Mouse (Mus musculus) MEL (cell line): ENCODE measurements around the gene Tlk1. TPM values are rescaled to one million over a fixed set of nuclear protein-coding genes. Genes with fewer than 3 reads are reported as not detected.

Experiments
- DNase-seq: peaks from one replicate; pipeline ENCODE4 v3.0.0; 2011; ENCODE audit warnings: low read depth, low spot score
- H3K27ac ChIP-seq: 2 replicates; pipeline ENCODE4 v1.5.1; 2012; ENCODE audit warnings: low read depth, mild to moderate bottlenecking, control low read depth, low read length, moderate library complexity; ENCODE audit not compliant: control insufficient read depth
- H3K27me3 ChIP-seq, 2 experiments: fragments of 150-350 bp in 1 of 2; sonication (generic) in 1 of 2; 2 replicates each; pipeline ENCODE4 v1.6.1; 2012; ENCODE audit warnings: low read length in 2 of 2, mild to moderate bottlenecking in 2 of 2, improper control_type of control experiment in 1 of 2, moderate library complexity in 1 of 2; ENCODE audit not compliant: insufficient read depth in 2 of 2, control insufficient read depth in 1 of 2
- H3K36me3 ChIP-seq, 2 experiments: 2 replicates each; pipeline ENCODE4 v1.6.1; 2012 to 2014; ENCODE audit warnings: low read length in 2 of 2, improper control_type of control experiment in 1 of 2, inconsistent platforms in 1 of 2, mild to moderate bottlenecking in 1 of 2; ENCODE audit not compliant: insufficient read depth in 2 of 2, control insufficient read depth in 1 of 2
- H3K4me1 ChIP-seq, 2 experiments: fragments of 150-350 bp in 1 of 2; sonication (generic) in 1 of 2; 2 replicates each; pipeline ENCODE4 v1.6.1; 2012; ENCODE audit warnings: low read length in 2 of 2, improper control_type of control experiment in 1 of 2, mild to moderate bottlenecking in 1 of 2; ENCODE audit not compliant: insufficient read depth in 2 of 2, control insufficient read depth in 1 of 2
- H3K4me3 ChIP-seq, 2 experiments: fragments of 150-350 bp in 1 of 2; sonication (generic) in 1 of 2; 2 replicates each; pipeline ENCODE4 v1.5.1; 2012; ENCODE audit warnings: low read depth in 2 of 2, low read length in 2 of 2, mild to moderate bottlenecking in 2 of 2, moderate library complexity in 2 of 2, control low read depth in 1 of 2, improper control_type of control experiment in 1 of 2; ENCODE audit not compliant: control insufficient read depth in 1 of 2, insufficient read depth in 1 of 2
- H3K79me2 ChIP-seq: 2 replicates; pipeline ENCODE4 v1.6.1; 2012; ENCODE audit warnings: mild to moderate bottlenecking, low read length, moderate library complexity; ENCODE audit not compliant: control insufficient read depth, poor library complexity, insufficient read depth
- H3K9ac ChIP-seq: 2 replicates; pipeline ENCODE4 v1.6.1; 2012; ENCODE audit warnings: low read depth, mild to moderate bottlenecking, control low read depth, low read length, moderate library complexity; ENCODE audit not compliant: control insufficient read depth, poor library complexity, severe bottlenecking
- H3K9me3 ChIP-seq: fragments of 150-350 bp; sonication (generic); replicated peaks from 2 replicates; pipeline ENCODE4 v1.6.1; 2012; ENCODE audit warnings: mild to moderate bottlenecking, low read length, improper control_type of control experiment, moderate library complexity; ENCODE audit not compliant: insufficient read depth
- BHLHE40 ChIP-seq: IDR thresholded peaks from 2 replicates; pipeline ENCODE4 v1.6.1; 2012; ENCODE audit warnings: low read depth, mild to moderate bottlenecking, inconsistent platforms, low read length, improper control_type of control experiment, borderline replicate concordance
- E2F4 ChIP-seq: IDR thresholded peaks from 2 replicates; pipeline ENCODE4 v1.6.1; 2011; ENCODE audit warnings: low read depth, low read length, improper control_type of control experiment, borderline replicate concordance
- ELF1 ChIP-seq: IDR thresholded peaks from 2 replicates; pipeline ENCODE4 v1.6.1; 2014; ENCODE audit warnings: low read depth, mild to moderate bottlenecking, inconsistent platforms, low read length, improper control_type of control experiment, moderate library complexity
- EP300 ChIP-seq, 2 experiments: IDR thresholded peaks; 2 replicates each; pipeline ENCODE4 v1.6.1; 2011; ENCODE audit warnings: improper control_type of control experiment in 2 of 2, low read length in 2 of 2, low read depth in 1 of 2, mild to moderate bottlenecking in 1 of 2
- GABPA ChIP-seq: IDR thresholded peaks from 2 replicates; pipeline ENCODE4 v1.6.1; 2012; ENCODE audit warnings: low read depth, mild to moderate bottlenecking, inconsistent platforms, low read length, improper control_type of control experiment, moderate library complexity
- GATA1 ChIP-seq: IDR thresholded peaks from 2 replicates; pipeline ENCODE4 v1.6.1; 2011; ENCODE audit warnings: low read depth, low read length, improper control_type of control experiment
- JUND ChIP-seq: IDR thresholded peaks from 2 replicates; pipeline ENCODE4 v1.6.1; 2011; ENCODE audit warnings: low read depth, mild to moderate bottlenecking, improper control_type of control experiment, low read length
- MAFK ChIP-seq: IDR thresholded peaks from 2 replicates; pipeline ENCODE4 v1.6.1; 2011; ENCODE audit warnings: low read depth, mild to moderate bottlenecking, low read length, improper control_type of control experiment, borderline replicate concordance
- MAX ChIP-seq: IDR thresholded peaks from 2 replicates; pipeline ENCODE4 v1.6.1; 2011; ENCODE audit warnings: low read length, improper control_type of control experiment
- MAZ ChIP-seq: IDR thresholded peaks from 2 replicates; pipeline ENCODE4 v1.6.1; 2012; ENCODE audit warnings: low read depth, mild to moderate bottlenecking, inconsistent platforms, low read length, improper control_type of control experiment
- MEF2A ChIP-seq: IDR thresholded peaks from 2 replicates; pipeline ENCODE4 v1.6.1; 2014; ENCODE audit warnings: low read depth, mild to moderate bottlenecking, inconsistent platforms, low read length, improper control_type of control experiment; ENCODE audit not compliant: poor library complexity, insufficient replicate concordance, severe bottlenecking; ENCODE audit errors: extremely low read depth
- MYC ChIP-seq: IDR thresholded peaks from 2 replicates; pipeline ENCODE4 v1.6.1; 2011; ENCODE audit warnings: low read depth, mild to moderate bottlenecking, low read length, improper control_type of control experiment, moderate library complexity
- NRF1 ChIP-seq: IDR thresholded peaks from 2 replicates; pipeline ENCODE4 v1.6.1; 2014; ENCODE audit warnings: low read depth, mild to moderate bottlenecking, inconsistent platforms, low read length, improper control_type of control experiment, moderate library complexity; ENCODE audit not compliant: poor library complexity, insufficient read depth, severe bottlenecking
- POLR2A ChIP-seq, 2 experiments: IDR thresholded peaks; 2 replicates each; pipeline ENCODE4 v1.6.1; 2011 to 2012; ENCODE audit warnings: low read length in 2 of 2, mild to moderate bottlenecking in 2 of 2, control low read depth in 1 of 2, improper control_type of control experiment in 1 of 2, low read depth in 1 of 2, moderate library complexity in 1 of 2; ENCODE audit not compliant: control insufficient read depth in 1 of 2, insufficient read depth in 1 of 2, poor library complexity in 1 of 2
- POLR2AphosphoS2 ChIP-seq: IDR thresholded peaks from 2 replicates; pipeline ENCODE4 v1.6.1; 2011; ENCODE audit warnings: low read length, improper control_type of control experiment
- POLR2AphosphoS5 ChIP-seq: IDR thresholded peaks from 2 replicates; pipeline ENCODE4 v1.6.1; 2012; ENCODE audit warnings: low read depth, borderline replicate concordance, mild to moderate bottlenecking, inconsistent platforms, low read length, moderate library complexity, mixed read lengths
- RAD21 ChIP-seq: IDR thresholded peaks from 2 replicates; pipeline ENCODE4 v1.6.1; 2011; ENCODE audit warnings: mild to moderate bottlenecking, low read depth, low read length, improper control_type of control experiment
- SMC3 ChIP-seq: IDR thresholded peaks from 2 replicates; pipeline ENCODE4 v1.6.1; 2011; ENCODE audit warnings: low read depth, low read length, improper control_type of control experiment
- TBP ChIP-seq: IDR thresholded peaks from 2 replicates; pipeline ENCODE4 v1.8.0; 2011; ENCODE audit warnings: low read depth, low read length, improper control_type of control experiment
- UBTF ChIP-seq: IDR thresholded peaks from 2 replicates; pipeline ENCODE4 v1.6.1; 2012; ENCODE audit warnings: low read depth, mild to moderate bottlenecking, inconsistent platforms, low read length, improper control_type of control experiment, moderate library complexity, borderline replicate concordance; ENCODE audit not compliant: insufficient read depth
- ZKSCAN1 ChIP-seq: IDR thresholded peaks from 2 replicates; pipeline ENCODE4 v1.6.1; 2012; ENCODE audit warnings: low read depth, mild to moderate bottlenecking, inconsistent platforms, low read length, improper control_type of control experiment, moderate library complexity
- ZMIZ1 ChIP-seq: IDR thresholded peaks from 2 replicates; pipeline ENCODE4 v1.6.1; 2012; ENCODE audit warnings: low read depth, mild to moderate bottlenecking, inconsistent platforms, low read length, improper control_type of control experiment, moderate library complexity
- ZNF384 ChIP-seq: IDR thresholded peaks from 2 replicates; pipeline ENCODE4 v1.6.1; 2012; ENCODE audit warnings: low read depth, mild to moderate bottlenecking, inconsistent platforms, low read length, improper control_type of control experiment
- polyA plus RNA-seq, 2 experiments: library from polyadenylated mRNA; stranded (reverse) in 1 of 2; unstranded in 1 of 2; fragments of >175 nt in 1 of 2; fragments of >200 nt in 1 of 2; gene quantifications; 2 replicates each; pipeline versions ENCODE4 v1.2.1 to v1.2.4; 2012; ENCODE audit warnings: low replicate concordance in 2 of 2, low read depth in 1 of 2; ENCODE audit not compliant: insufficient read length in 2 of 2, insufficient read depth in 1 of 2, missing spikeins in 1 of 2
- total RNA-seq: library from RNA; depleted of rRNA; stranded (reverse); fragments of 300-350 nt; gene quantifications from 2 replicates; pipeline ENCODE4 v1.2.3, GENCODE M21; 2012

Gene Tlk1
- total and polyA plus RNA-seq, 3 experiments = 20.5 to 57.0 (median 56.6) TPM

GRCm38 (mm10) chr2:70802658-70803057 is 22.9 kb downstream of the Tlk1 start:
- H3K4me3 ChIP-seq = no peak overlapping the region
- H3K79me2 ChIP-seq = peaks cover 60% of the 10 kb centered on the region
- H3K27me3 ChIP-seq = no peaks in the 10 kb centered on the region
- H3K27ac ChIP-seq = no peak overlapping the region
- TF ChIP-seq JUND (no peak), TBP (no peak), POLR2AphosphoS2 (no peak), MAX (no peak), E2F4 (no peak), POLR2A (IDR thresholded peaks at IDR 0.05; ENCODE audit: control insufficient read depth in 1 of 2, insufficient read depth in 1 of 2, low read depth in 1 of 2, low read length in 2 of 2, poor library complexity in 1 of 2) (no peak), EP300 (IDR thresholded peaks at IDR 0.05; ENCODE audit: low read depth in 1 of 2, low read length in 2 of 2) (no peak), POLR2AphosphoS5 (no peak), GATA1 (no peak), MAZ (no peak), GABPA (no peak), NRF1 (no peak), ELF1 (no peak), ZMIZ1 (no peak), UBTF (no peak), MAFK (no peak)
- TF ChIP-seq, all 39 proteins: peak for 0
- Histone ChIP-seq H3K9me3 (no peaks in the 10 kb centered on the region), H3K4me1 (peaks cover 0 to 3% of the 10 kb centered on the region in 2 experiments; a peak in 2 of 4 replicates), H3K9ac (no peak overlapping the region), H3K36me3 (peaks cover 5 to 16% of the 10 kb centered on the region in 2 experiments)
- no peak for DNase-seq

- peaks cover 61% of the 10 kb centered on the region for H3K79me2 ChIP-seq
- DNase-seq = no peak
- no peak overlapping the region for H3K4me3 ChIP-seq
- no peaks in the 10 kb centered on the region for H3K27me3 ChIP-seq
- no peaks in the 10 kb centered on the region for H3K4me1 ChIP-seq
- H3K9ac ChIP-seq = no peak overlapping the region
- no peak overlapping the region for H3K27ac ChIP-seq
- peaks cover 5 to 14% of the 10 kb centered on the region in 2 experiments for H3K36me3 ChIP-seq
- no peak for TF ChIP-seq ZNF384
- no peak for TF ChIP-seq TBP
- no peak for TF ChIP-seq BHLHE40
- no peak for TF ChIP-seq SMC3
- no peak for TF ChIP-seq MYC
- no peak for TF ChIP-seq ZKSCAN1
- TF ChIP-seq EP300 (IDR thresholded peaks at IDR 0.05; ENCODE audit: low read depth in 1 of 2, low read length in 2 of 2) = no peak
- no peak for TF ChIP-seq RAD21
- TF ChIP-seq NRF1 = no peak
- no peak for TF ChIP-seq MEF2A
- no peak for TF ChIP-seq ELF1
- no peaks in the 10 kb centered on the region for H3K9me3 ChIP-seq
These were observed 24.0 kb downstream of the Tlk1 start for GRCm38 (mm10) chr2:70801543-70801942.
